In the genomic region with DNA sequence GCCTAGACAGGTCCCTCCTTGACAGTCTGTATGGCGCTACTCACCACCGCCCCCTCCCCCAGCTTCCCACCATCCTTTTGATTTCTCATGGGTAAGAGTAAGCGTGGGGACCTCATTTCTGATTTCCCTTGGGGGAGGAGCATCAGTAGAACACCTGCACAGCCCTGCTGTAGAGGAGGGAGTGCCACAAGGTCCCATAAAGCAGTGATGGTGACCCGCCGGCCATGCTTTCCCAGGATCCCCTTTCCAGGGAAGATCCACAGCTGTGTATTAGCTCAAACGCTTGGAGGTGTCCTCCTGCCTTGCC, we compare ENCODE assay signal across 15 mouse cellular contexts. TPM values are rescaled to one million over a fixed set of nuclear protein-coding genes. Genes with fewer than 3 reads are reported as not detected.
A peak's percentile ranks its signal among the peaks of the same experiment; 100 is the strongest.
DNase-seq lines count a peak whose midpoint lies in the region; ATAC-seq and TF ChIP-seq lines count a peak whose summit lies in the region.
"Had no signal": no experiment of that assay in that cellular context is flagged by ENCODE, and none has a peak within 500 bp of the region (broad histone marks: within the 10 kb centered on the region; RNA-seq: fewer than 3 reads in every experiment).

No protein-coding gene starts in this region.

- H3K27me3 ChIP-seq in embryonic facial prominence, embryonic 14.5 days (replicated peaks; ENCODE audit: control insufficient read depth, insufficient read depth, low read length) = peaks cover 14% of the 10 kb centered on the region
- 0 out of 2 replicates have a peak, but pooled peaks cover 2% of the 10 kb centered on the region for H3K27me3 ChIP-seq in hindbrain, embryonic 11.5 days (ENCODE audit: control insufficient read depth, insufficient read depth, low read length)
- H3K27me3 ChIP-seq in midbrain, embryonic 13.5 days = peaks cover 14% of the 10 kb centered on the region
- H3K27me3 ChIP-seq: hindbrain, embryonic 15.5 days had no signal

- no peak overlapping the region for H3K4me3 ChIP-seq in embryonic facial prominence, embryonic 14.5 days (ENCODE audit: low read depth, low read length)
- no peak overlapping the region for H3K4me3 ChIP-seq in hindbrain, embryonic 11.5 days (ENCODE audit: low read depth, low read length)
- no peak overlapping the region for H3K4me3 ChIP-seq in midbrain, embryonic 13.5 days (replicated peaks)
- H3K4me3 ChIP-seq: hindbrain, embryonic 15.5 days; left cerebral cortex, adult 2 months; limb, embryonic 12.5 days had no signal

- WGBS in embryonic facial prominence, embryonic 14.5 days = 37% methylated on average over 6 of the region's 6 CpGs
- 37% methylated on average over 6 of the region's 6 CpGs for WGBS in hindbrain, embryonic 11.5 days
- 25% methylated on average over 6 of the region's 6 CpGs for WGBS in midbrain, embryonic 13.5 days

- H3K9ac ChIP-seq in embryonic facial prominence, embryonic 14.5 days (ENCODE audit: low read depth, low read length) = no peak overlapping the region
- H3K9ac ChIP-seq in hindbrain, embryonic 11.5 days (ENCODE audit: low read depth, low read length) = peak overlapping the region; percentile 11; the same call in 1 of the 2 replicates
- H3K9ac ChIP-seq in midbrain, embryonic 13.5 days (replicated peaks) = no peak overlapping the region
- H3K9ac ChIP-seq: hindbrain, embryonic 15.5 days; limb, embryonic 12.5 days had no signal

- no peaks in the 10 kb centered on the region for H3K9me3 ChIP-seq in embryonic facial prominence, embryonic 14.5 days (ENCODE audit: control insufficient read depth, low read length)
- no peaks in the 10 kb centered on the region for H3K9me3 ChIP-seq in hindbrain, embryonic 11.5 days (ENCODE audit: control insufficient read depth, low read length)
- no peaks in the 10 kb centered on the region for H3K9me3 ChIP-seq in midbrain, embryonic 13.5 days
- H3K9me3 ChIP-seq: hindbrain, embryonic 15.5 days; limb, embryonic 12.5 days had no signal

- H3K4me1 ChIP-seq in embryonic facial prominence, embryonic 14.5 days (ENCODE audit: control insufficient read depth, insufficient read depth, low read length) = peaks cover 4% of the 10 kb centered on the region; the same call in 1 of the 2 replicates
- peaks cover 2% of the 10 kb centered on the region; the same call in 1 of the 2 replicates for H3K4me1 ChIP-seq in hindbrain, embryonic 11.5 days (replicated peaks; ENCODE audit: control insufficient read depth, insufficient read depth, low read length)
- peaks cover 39% of the 10 kb centered on the region for H3K4me1 ChIP-seq in midbrain, embryonic 13.5 days (replicated peaks)

- no peak overlapping the region for H3K4me2 ChIP-seq in embryonic facial prominence, embryonic 14.5 days (ENCODE audit: low read depth, low read length)
- H3K4me2 ChIP-seq in hindbrain, embryonic 11.5 days (replicated peaks; ENCODE audit: low read depth, low read length) = no peak overlapping the region
- H3K4me2 ChIP-seq in midbrain, embryonic 13.5 days (replicated peaks) = no peak overlapping the region

- no peak for TF ChIP-seq CTCF in brain, embryonic 14.5 days (IDR thresholded peaks at IDR 0.05; ENCODE audit: borderline replicate concordance, extremely low read depth, insufficient read depth, insufficient read length)

- ATAC-seq in embryonic facial prominence, embryonic 14.5 days (ENCODE audit: low read depth) = 0 out of 2 replicates have a peak, but pooled peaks have one; percentile 3
- ATAC-seq in hindbrain, embryonic 11.5 days (ENCODE audit: low FRiP score) = peak; percentile 36; the same call in 1 of the 2 replicates
- ATAC-seq in midbrain, embryonic 13.5 days = peak; percentile 38

- DNase-seq in brain, embryonic 14.5 days (ENCODE audit: low read depth) = peak; percentile 50
- no peak for DNase-seq in embryonic facial prominence, embryonic 14.5 days (ENCODE audit: low spot score)
- DNase-seq in hindbrain, embryonic 11.5 days (ENCODE audit: low spot score) = peak; percentile 16
- DNase-seq in cerebellum, adult 9-11 months = no peak
- DNase-seq in retina, postnatal 1 day = no peak
- no peak for DNase-seq in adrenal gland, postnatal 4 days (ENCODE audit: low spot score in 2 of 2)
- DNase-seq: adrenal gland, postnatal 25 days; gastrocnemius, postnatal 25 days; kidney, adult 2 months; lung, adult 18-20 months had no signal

- TF ChIP-seq POLR2A in brain, embryonic 14.5 days (IDR thresholded peaks at IDR 0.05; ENCODE audit: borderline replicate concordance, extremely low read depth, insufficient read depth, insufficient read length, poor library complexity, severe bottlenecking) = no peak

- H3K27ac ChIP-seq in embryonic facial prominence, embryonic 14.5 days (replicated peaks; ENCODE audit: low read depth, low read length) = no peak overlapping the region
- H3K27ac ChIP-seq in hindbrain, embryonic 11.5 days (ENCODE audit: low read depth, low read length) = no peak overlapping the region
- peak overlapping the region; percentile 59; the same call in 1 of the 2 replicates for H3K27ac ChIP-seq in midbrain, embryonic 13.5 days
- H3K27ac ChIP-seq: hindbrain, embryonic 15.5 days; left cerebral cortex, adult 2 months; limb, embryonic 12.5 days; macrophage had no signal

- H3K36me3 ChIP-seq in embryonic facial prominence, embryonic 14.5 days (ENCODE audit: control insufficient read depth, insufficient read depth, low read length) = no peaks in the 10 kb centered on the region
- H3K36me3 ChIP-seq in hindbrain, embryonic 11.5 days (ENCODE audit: control insufficient read depth, insufficient read depth, low read length) = no peaks in the 10 kb centered on the region
- no peaks in the 10 kb centered on the region for H3K36me3 ChIP-seq in midbrain, embryonic 13.5 days
- H3K36me3 ChIP-seq: limb, embryonic 12.5 days had no signal

RNA-seq across cellular contexts. Expression of a gene that starts 23.1 kb away (rescaled TPM):
- 50.6 and 72.2 TPM in 2 replicates for polyA plus RNA-seq in brain, embryonic 14.5 days (2012; rRNA removed)
- 17.9 and 18.0 TPM in 2 replicates for polyA plus RNA-seq in embryonic facial prominence, embryonic 14.5 days (2014; fragmentation: Nextera tagmentation; extraction: Ambion mirVana)
- 32.4 and 37.7 TPM in 2 replicates for polyA plus RNA-seq in hindbrain, embryonic 11.5 days (2014; fragmentation: Nextera tagmentation; extraction: Ambion mirVana)
- 78.4 and 81.2 TPM in 2 replicates for polyA plus RNA-seq in midbrain, embryonic 13.5 days (2015; fragmentation: Nextera tagmentation; extraction: Ambion mirVana)
- total RNA-seq in adrenal gland, postnatal 4 days (2021) = 10 to 100 TPM in 1 of 2 experiments, 1 to 10 TPM in 1; 8.2 to 13.5 TPM

Comparison
In these comparisons a context has a peak if more than half of its experiments do, and no peak if none do; other contexts are left out.
1. DNase-seq: peak in brain, embryonic 14.5 days (single experiment) and hindbrain, embryonic 11.5 days (single experiment); none in embryonic facial prominence, embryonic 14.5 days (single experiment), cerebellum, adult 9-11 months (single experiment), retina, postnatal 1 day (single experiment) and adrenal gland, postnatal 4 days (0 of 2).
2. Peak in every context shown above with its lines, with median percentiles within 50 percentile points of each other: ATAC-seq.